Mouse (Mus musculus): Measurements from ENCODE around the gene Stau1.

Gene Stau1

GRCm38 (mm10) chr2:166983351-166983894, 12.7 kb downstream of the Stau1 start:
- DNase-seq, result no peak

DNA sequence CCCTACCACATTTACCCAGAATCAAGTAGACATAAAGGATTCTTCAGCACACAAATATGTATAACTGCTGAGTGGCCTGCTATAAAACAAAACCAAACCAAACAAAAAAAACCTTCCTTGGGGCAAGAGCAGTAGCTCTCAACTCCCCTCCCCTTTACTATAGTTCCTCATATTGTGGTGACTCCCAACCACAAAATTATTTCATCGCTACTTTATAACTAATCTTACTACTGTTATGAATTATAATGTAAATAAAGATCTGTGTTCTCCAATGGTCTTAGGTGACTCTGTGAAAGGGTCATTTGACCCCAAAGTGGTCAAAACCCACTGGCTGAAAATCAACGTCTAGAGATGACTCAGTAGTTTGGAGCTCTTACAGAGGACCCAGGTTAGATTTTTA, 15.9 kb downstream of the Stau1 start:
- DNase-seq, result no peak

GRCm38 (mm10) chr2:166977490-166977889, 18.6 kb downstream of the Stau1 start:
- DNase-seq, result no peak

DNA sequence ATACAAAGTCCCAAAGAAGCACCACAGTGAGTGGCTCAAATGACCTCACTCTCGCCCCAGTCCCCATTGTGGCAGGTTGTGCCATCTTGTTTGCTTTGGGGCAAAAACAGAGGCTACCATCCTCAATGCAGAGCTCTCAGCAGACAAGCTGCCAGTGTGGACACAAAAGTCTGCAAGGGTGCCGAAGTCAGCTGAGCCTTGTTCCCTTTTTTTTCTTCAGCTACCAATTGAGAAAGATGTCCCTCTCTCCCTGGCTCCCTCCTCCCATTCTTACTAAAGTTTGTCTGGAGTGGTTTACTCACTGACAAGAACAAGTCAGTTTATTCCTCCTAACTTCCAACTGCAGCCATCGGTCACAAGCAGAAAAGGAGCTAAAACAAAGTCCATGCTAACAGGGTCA, 19.7 kb downstream of the Stau1 start:
- no peak for DNase-seq

DNA sequence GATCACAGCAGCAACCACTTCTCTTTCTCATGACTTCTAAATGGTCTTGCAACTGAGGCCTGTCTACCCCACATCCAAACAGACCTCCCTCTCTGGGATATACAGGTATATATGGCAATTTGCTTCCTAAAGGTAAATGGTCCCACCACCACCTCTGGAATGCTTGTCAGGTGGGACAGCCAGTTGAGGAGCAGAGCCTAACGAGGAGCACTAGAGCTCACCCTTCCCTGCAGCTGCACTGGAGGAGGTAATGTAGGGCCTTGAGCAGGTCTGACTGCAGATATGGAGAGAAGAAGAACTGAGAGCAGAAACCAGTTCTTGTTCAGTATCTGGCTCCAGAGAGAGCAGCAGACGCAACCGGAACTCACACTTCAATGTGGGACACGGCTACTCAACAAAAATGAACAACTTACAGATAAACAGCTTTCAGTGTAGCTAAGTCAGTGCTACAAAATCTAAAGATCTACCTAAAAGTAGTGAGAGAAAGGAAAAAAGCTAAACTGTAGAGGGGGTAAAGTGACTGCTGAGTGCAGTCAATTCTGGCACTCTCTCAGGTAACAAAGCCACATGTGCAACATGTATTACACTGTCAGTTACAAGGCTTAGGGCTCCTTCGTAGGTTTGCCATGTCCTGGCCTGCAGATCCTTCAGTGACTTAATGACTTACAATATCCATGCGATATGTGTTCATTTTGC, 21.8 kb downstream of the Stau1 start:
- no peak for DNase-seq

DNA sequence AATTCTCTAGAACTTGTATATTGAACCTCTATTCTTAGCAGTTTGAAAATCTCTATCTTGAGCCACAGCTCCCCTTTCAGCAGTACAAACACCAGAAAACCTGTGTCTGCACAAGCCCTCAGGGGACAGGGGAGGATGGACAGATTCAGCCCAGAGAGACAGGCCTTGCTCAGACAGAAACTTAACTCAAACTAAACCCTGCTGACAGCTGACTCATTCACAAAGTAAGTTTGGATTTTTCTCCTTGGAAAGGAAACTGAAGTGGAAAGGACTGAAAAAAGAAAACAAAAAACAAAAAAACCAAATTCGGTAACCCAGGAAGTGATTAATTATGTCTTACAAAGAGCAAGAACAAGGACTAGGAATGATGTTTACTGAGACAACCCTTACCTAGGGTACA, 22.9 kb downstream of the Stau1 start:
- no peak for DNase-seq

DNA sequence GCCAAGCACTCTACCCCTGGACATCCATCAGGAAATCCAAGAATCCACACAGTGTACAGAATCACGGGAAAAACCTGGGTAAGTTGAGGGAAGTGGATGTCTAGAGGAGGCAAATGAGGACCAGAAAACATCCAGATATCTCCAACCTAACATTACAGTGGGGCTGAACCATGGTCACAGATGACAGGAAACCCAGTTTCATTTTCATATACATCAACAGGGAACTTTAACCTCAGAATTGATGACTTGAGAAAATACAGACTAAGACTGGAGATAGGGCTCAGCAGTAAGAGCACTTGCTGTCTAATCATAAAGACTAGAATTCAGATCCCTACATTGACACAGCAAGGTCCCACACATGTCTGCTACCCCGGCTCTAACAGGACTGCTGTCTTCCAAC, 31.3 kb downstream of the Stau1 start:
- no peak for DNase-seq

DNA sequence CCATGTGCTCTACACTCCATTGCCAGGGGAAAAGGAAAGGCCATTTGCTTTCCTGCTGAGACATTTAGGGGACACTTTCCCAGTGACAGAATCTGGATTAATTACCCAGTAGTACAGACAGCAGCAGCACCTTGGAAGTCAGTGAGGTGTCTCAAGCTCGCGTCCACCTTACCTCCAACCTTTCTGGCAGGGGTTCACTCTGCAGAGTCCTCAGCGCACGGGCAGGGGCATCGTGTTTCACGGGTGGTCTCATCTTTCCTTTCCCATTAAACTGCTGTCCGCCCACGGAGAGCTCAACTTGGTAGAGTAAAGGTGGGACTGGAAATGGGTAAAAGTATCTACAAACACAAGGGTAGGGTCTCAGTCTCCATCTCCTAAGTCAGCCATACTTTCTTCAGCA, 32.8 kb downstream of the Stau1 start:
- no peak for DNase-seq

GRCm38 (mm10) chr2:166960648-166961330, 35.3 kb downstream of the Stau1 start:
- DNase-seq, result peak; percentile 28

DNA sequence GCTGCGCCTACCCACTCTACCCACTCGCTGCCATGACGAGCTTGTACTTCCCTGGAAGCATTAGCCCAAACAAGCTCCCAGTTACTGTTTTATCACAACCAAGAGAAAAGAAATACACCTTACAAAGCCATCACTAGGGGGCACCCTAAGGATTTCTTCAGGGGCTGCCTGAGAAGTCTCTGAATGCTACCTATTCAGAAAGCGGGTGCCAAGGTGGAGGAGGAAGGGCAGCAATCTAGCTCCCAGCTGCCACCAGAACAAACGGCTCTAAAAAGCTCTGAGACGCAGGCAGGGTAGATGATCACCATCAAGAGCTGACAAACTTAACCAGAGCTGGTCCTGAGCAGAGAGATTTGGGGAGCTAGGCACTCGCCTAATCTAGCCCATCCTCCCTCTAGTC, 39.3 kb downstream of the Stau1 start:
- peak; percentile 71 for DNase-seq

- DNase-seq, result no peak
Measured at GRCm38 (mm10) chr2:166952151-166952550, 43.9 kb downstream of the Stau1 start.

GRCm38 (mm10) chr2:166950853-166951648, 45.0 kb downstream of the Stau1 start:
- peak; percentile 48 for DNase-seq

DNA sequence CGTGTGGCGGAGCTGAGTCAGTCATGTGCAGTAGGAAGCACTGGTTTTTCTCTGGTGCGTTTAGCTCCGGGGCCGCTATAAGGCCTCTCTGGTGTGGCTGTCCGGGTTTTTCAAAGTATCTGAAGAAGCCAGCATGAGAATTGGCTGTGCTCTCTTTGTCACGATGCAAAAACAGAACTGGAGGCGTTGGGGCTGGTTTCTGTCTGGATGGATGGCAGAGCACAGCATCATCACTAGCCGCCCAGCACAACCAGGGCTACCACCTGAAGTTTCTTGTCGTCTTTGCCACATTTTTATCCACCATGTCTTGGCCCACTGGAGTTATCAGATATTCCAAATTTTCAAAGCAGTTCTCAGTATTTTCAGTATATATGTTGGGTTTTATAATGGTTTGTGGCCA, 47.2 kb downstream of the Stau1 start:
- DNase-seq, result no peak

- DNase-seq, result no peak
Measured at GRCm38 (mm10) chr2:166948246-166948645, 47.9 kb downstream of the Stau1 start.

GRCm38 (mm10) chr2:166945456-166945855, 50.6 kb downstream of the Stau1 start:
- no peak for DNase-seq

- DNase-seq, result no peak
Measured at GRCm38 (mm10) chr2:166944346-166944745, 51.8 kb downstream of the Stau1 start.

DNA sequence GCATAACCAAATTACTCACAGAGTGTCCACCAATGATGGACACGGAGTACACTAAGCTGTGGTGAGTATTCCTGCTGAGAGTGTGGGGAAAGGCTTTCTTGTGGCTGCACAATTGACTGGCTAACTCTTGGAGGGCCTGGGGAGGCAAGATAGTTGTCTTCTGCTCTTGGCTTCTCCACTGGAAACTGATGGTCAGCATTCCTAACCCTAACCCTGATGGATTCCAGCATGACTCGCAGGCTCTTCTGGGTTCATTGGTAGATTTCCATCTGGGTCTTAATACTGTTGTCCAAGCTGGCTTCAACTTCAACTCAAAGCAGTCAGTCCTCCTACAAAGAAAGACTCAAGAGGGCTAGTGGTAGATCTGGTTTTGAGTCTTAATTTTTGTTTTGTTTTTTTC, 53.0 kb downstream of the Stau1 start:
- DNase-seq, result no peak

- no peak for DNase-seq
Measured at GRCm38 (mm10) chr2:166936166-166936565, 59.9 kb downstream of the Stau1 start.

- no peak for DNase-seq
Measured at GRCm38 (mm10) chr2:166935582-166935981, 60.5 kb downstream of the Stau1 start.

DNA sequence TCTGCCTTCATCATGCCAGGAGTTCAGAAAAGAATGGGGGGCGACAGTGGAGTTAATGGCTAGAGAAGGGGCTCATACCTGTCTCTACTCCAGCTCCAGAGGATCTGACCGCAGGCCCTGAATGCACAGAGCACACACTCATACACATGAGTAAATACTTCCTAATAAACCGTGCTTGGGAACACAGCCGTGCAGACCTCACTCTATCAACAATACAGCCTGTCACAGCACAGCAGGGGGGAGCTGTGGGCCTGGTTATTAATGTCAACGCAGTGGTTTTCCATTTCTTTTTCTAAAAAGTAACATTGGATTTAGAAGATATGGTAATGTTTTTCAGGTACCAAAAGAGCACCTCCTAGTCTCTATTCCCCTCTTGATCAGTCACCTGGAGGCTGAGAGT, 61.7 kb downstream of the Stau1 start:
- DNase-seq, result no peak

DNA sequence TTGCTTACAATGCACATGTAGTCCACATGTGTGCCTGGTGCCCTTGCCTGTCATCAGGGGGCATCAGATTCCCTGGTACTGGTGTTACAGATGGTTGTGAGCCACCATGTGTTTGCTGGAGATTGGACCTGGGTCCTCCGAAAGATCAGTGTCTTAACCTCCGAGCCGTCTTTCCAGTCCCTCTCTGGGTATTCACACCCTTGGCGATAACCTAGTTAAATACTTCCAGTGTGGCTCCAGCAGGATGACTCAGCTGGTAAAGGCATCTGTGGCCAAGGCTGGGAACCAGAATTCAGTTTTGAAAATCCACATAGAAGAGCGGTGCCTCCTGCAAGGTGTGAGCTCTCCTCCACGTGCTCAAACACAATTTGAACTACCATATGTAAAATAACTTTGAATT, 62.2 kb downstream of the Stau1 start:
- DNase-seq, result no peak

GRCm38 (mm10) chr2:166923971-166924370, 72.1 kb downstream of the Stau1 start:
- DNase-seq, result no peak

- no peak for DNase-seq
Measured at GRCm38 (mm10) chr2:166910536-166910935, 85.6 kb downstream of the Stau1 start.

DNA sequence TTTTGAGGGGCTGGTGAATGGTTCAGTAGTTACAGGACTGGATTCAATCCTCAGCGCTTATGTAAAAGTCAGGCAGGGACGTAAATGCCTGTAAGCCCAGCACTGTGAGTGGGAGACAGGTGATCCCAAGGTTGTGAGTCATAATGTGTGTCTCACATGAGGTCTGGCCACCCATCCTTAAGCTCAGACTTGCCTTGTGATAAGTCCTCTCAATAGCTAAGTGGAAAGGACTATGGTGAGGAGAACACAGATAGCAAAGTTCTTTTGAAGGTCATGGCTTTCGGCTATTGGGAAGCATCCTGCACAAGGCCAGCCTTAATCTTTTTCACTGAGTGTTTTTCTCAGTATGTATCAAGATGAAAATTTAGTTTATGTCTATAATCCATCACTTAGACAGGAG, 86.4 kb downstream of the Stau1 start:
- DNase-seq, result no peak

All from cerebellum, adult 8-10 months (tissue).